Mouse (Mus musculus) E14TG2a.4 (cell line): ENCODE data around the gene Specc1l.

ENCODE experiments used
- CTCF ChIP-seq: conservative IDR thresholded peaks from 2 replicates; pipeline ENCODE4 v1.5.1; 2014; ENCODE audit warnings: low read length
- NANOG ChIP-seq: IDR thresholded peaks from 2 replicates; pipeline ENCODE4 v1.6.1; 2014; ENCODE audit warnings: borderline replicate concordance, low read length, mixed read lengths
- POU5F1 ChIP-seq: IDR thresholded peaks from 2 replicates; pipeline ENCODE4 v1.6.1; 2014; ENCODE audit warnings: low read length, borderline replicate concordance

DNA sequence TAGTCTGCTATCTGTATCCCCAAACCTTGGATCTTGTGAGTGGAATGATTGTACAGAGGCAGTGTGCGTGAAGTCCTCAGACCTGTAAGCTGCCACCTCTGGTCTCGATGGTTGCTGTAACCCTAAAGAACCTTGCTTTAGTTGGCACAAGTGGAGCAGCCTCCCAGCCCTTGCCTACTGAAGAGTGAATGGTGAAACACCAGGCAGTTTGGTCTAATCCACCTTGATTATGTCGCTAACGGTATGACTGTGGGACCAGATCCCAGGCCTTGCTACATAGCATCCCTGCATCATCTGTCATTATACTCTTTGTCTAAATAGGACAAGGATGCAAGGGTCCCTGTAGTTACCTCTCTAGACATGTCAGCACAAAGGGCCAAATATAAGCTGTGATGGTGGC lies 45.3 kb upstream of the Specc1l start:
- TF ChIP-seq CTCF, result no peak
- no peak for TF ChIP-seq NANOG
- TF ChIP-seq POU5F1, result no peak
